Mouse (Mus musculus): ENCODE data around the gene Dvl1. TPM values are rescaled to one million over a fixed set of nuclear protein-coding genes. Genes with fewer than 3 reads are reported as not detected.
A peak's percentile ranks its signal among the peaks of the same experiment; 100 is the strongest.

Dvl1 gene
- total and polyA plus RNA-seq, 2 experiments from 2014 or later: 17.5 to 141 TPM

DNA sequence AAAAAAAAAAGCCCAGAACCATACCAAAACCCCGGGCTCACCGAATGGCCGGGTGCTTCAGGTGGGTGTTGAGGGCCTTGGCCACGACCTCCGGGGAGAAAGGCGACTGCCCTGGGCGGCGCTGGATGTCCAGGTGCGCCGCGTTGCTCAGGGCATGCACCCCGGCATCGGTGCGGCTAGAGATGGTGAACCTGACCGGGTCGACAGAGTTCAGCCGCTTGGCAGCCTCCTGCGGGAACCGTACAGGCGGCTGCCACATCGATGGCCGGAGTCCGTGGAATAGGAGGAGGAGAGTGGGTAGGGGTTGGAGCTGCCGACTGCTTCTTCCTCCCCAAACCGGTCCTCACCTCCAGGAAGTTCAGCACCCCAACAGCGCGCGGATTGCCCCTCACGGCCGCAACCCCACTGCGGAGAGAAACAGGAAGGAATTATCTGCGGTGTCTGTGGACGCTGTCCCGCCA is 43.8 kb downstream of the Dvl1 start:
- under 1% methylated on average over 34 of the region's 34 CpGs for WGBS
- Histone ChIP-seq H3K4me2 (ENCODE audit: low read depth, low read length, poor library complexity, severe bottlenecking) (peak overlapping the region; percentile 93), H3K9ac (replicated peaks; ENCODE audit: low read length, poor library complexity, severe bottlenecking) (peak overlapping the region; percentile 84), H3K4me3 (ENCODE audit: low read depth, low read length) (peak overlapping the region; percentile 94), H3K27me3 (ENCODE audit: insufficient read depth, low read length) (no peaks in the 10 kb centered on the region), H3K4me1 (ENCODE audit: insufficient read depth, low read length) (peaks cover 28% of the 10 kb centered on the region), H3K27ac (ENCODE audit: low read depth, low read length) (peak overlapping the region; percentile 98), H3K36me3 (ENCODE audit: insufficient read depth, low read length) (peaks cover 36% of the 10 kb centered on the region), H3K9me3 (ENCODE audit: low read length) (no peaks in the 10 kb centered on the region)
- DNase-seq (ENCODE audit: low spot score) (no peak), ATAC-seq (ENCODE audit: low FRiP score) (no peak)
- no peak for TF ChIP-seq CTCF (IDR thresholded peaks at IDR 0.05)

- no peaks in the 10 kb centered on the region for H3K9me3 ChIP-seq (ENCODE audit: low read length)
- peak within 1 kb of the TSS; percentile 98 for H3K27ac ChIP-seq (ENCODE audit: low read depth, low read length)
- H3K9ac ChIP-seq (replicated peaks; ENCODE audit: low read length, poor library complexity, severe bottlenecking): peak within 1 kb of the TSS; percentile 84
- H3K27me3 ChIP-seq (ENCODE audit: insufficient read depth, low read length): no peaks in the 10 kb centered on the region
- peaks cover 35% of the 10 kb centered on the region for H3K36me3 ChIP-seq (ENCODE audit: insufficient read depth, low read length)
- H3K4me1 ChIP-seq (ENCODE audit: insufficient read depth, low read length): peaks cover 28% of the 10 kb centered on the region
- ATAC-seq (ENCODE audit: low FRiP score) (peak; percentile 88), DNase-seq (ENCODE audit: low spot score) (peak; percentile 98)
- peak within 1 kb of the TSS; percentile 93 for H3K4me2 ChIP-seq (ENCODE audit: low read depth, low read length, poor library complexity, severe bottlenecking)
- 1% methylated on average over 44 of the region's 52 CpGs for WGBS
- peak within 1 kb of the TSS; percentile 94 for H3K4me3 ChIP-seq (ENCODE audit: low read depth, low read length)
- TF ChIP-seq CTCF (IDR thresholded peaks at IDR 0.05): no peak
Observed at GRCm38 (mm10) chr4:155891551-155892001, 44.4 kb downstream of the Dvl1 start, which contains the start of the genes Pusl1 and Acap3. TSS of gene Pusl1 (minus strand) at chr4:155891781. TSS of gene Acap3 (plus strand) at chr4:155891822.

GRCm38 (mm10) chr4:155892017-155892416 is 44.8 kb downstream of the Dvl1 start:
- H3K4me1 ChIP-seq (ENCODE audit: insufficient read depth, low read length): peaks cover 28% of the 10 kb centered on the region

GRCm38 (mm10) chr4:155892438-155893211 is 45.4 kb downstream of the Dvl1 start:
- 4% methylated on average over 37 of the region's 37 CpGs for WGBS
- ATAC-seq (ENCODE audit: low FRiP score) (peak; percentile 29), DNase-seq (ENCODE audit: low spot score) (peak; percentile 45)
- H3K4me2 ChIP-seq (ENCODE audit: low read depth, low read length, poor library complexity, severe bottlenecking): peak overlapping the region; percentile 93
- H3K27ac ChIP-seq (ENCODE audit: low read depth, low read length): peak overlapping the region; percentile 98
- H3K9me3 ChIP-seq (ENCODE audit: low read length): no peaks in the 10 kb centered on the region
- H3K4me3 ChIP-seq (ENCODE audit: low read depth, low read length): peak overlapping the region; percentile 94
- peak overlapping the region; percentile 84 for H3K9ac ChIP-seq (replicated peaks; ENCODE audit: low read length, poor library complexity, severe bottlenecking)
- H3K4me1 ChIP-seq (ENCODE audit: insufficient read depth, low read length): peaks cover 28% of the 10 kb centered on the region
- peaks cover 28% of the 10 kb centered on the region for H3K36me3 ChIP-seq (ENCODE audit: insufficient read depth, low read length)
- H3K27me3 ChIP-seq (ENCODE audit: insufficient read depth, low read length): no peaks in the 10 kb centered on the region
- no peak for TF ChIP-seq CTCF (IDR thresholded peaks at IDR 0.05)

More at GRCm38 (mm10) chr4:155892017-155892416, 44.8 kb downstream of the Dvl1 start:
- Histone ChIP-seq H3K4me3 (ENCODE audit: low read depth, low read length) (peak overlapping the region; percentile 94), H3K27ac (ENCODE audit: low read depth, low read length) (peak overlapping the region; percentile 98), H3K9ac (replicated peaks; ENCODE audit: low read length, poor library complexity, severe bottlenecking) (peak overlapping the region; percentile 84), H3K4me2 (ENCODE audit: low read depth, low read length, poor library complexity, severe bottlenecking) (peak overlapping the region; percentile 93), H3K9me3 (ENCODE audit: low read length) (no peaks in the 10 kb centered on the region), H3K36me3 (ENCODE audit: insufficient read depth, low read length) (peaks cover 35% of the 10 kb centered on the region), H3K27me3 (ENCODE audit: insufficient read depth, low read length) (no peaks in the 10 kb centered on the region)
- ATAC-seq (ENCODE audit: low FRiP score): peak; percentile 90
- TF ChIP-seq CTCF (IDR thresholded peaks at IDR 0.05): peak; percentile 50
- 2% methylated on average over 33 of the region's 56 CpGs for WGBS
- peak; percentile 92 for DNase-seq (ENCODE audit: low spot score)

- Histone ChIP-seq H3K27ac (ENCODE audit: low read depth, low read length) (peak overlapping the region; percentile 98; the same call in 1 of the 2 replicates), H3K4me2 (ENCODE audit: low read depth, low read length, poor library complexity, severe bottlenecking) (peak overlapping the region; percentile 93)
- WGBS: 58% methylated on average over 8 of the region's 8 CpGs
Observed at GRCm38 (mm10) chr4:155893212-155893690, 46.0 kb downstream of the Dvl1 start.

More at GRCm38 (mm10) chr4:155893212-155893690, 46.0 kb downstream of the Dvl1 start:
- Histone ChIP-seq H3K27me3 (ENCODE audit: insufficient read depth, low read length) (no peaks in the 10 kb centered on the region), H3K9ac (replicated peaks; ENCODE audit: low read length, poor library complexity, severe bottlenecking) (peak overlapping the region; percentile 84), H3K9me3 (ENCODE audit: low read length) (no peaks in the 10 kb centered on the region), H3K4me3 (ENCODE audit: low read depth, low read length) (peak overlapping the region; percentile 94), H3K4me1 (ENCODE audit: insufficient read depth, low read length) (peaks cover 28% of the 10 kb centered on the region), H3K36me3 (ENCODE audit: insufficient read depth, low read length) (peaks cover 24% of the 10 kb centered on the region)
- ATAC-seq (ENCODE audit: low FRiP score) (no peak), DNase-seq (ENCODE audit: low spot score) (no peak)
- no peak for TF ChIP-seq CTCF (IDR thresholded peaks at IDR 0.05)
